Comparison of ENCODE assay signal across 8 mouse cellular contexts in genomic region chr3:27283071-27283713, GRCm38 (mm10). TPM values are rescaled to one million over a fixed set of nuclear protein-coding genes. Genes with fewer than 3 reads are reported as not detected.
DNase-seq lines count a peak whose midpoint lies in the region; ATAC-seq lines count a peak whose summit lies in the region.

No protein-coding gene starts in this region.

- peak overlapping the region; percentile 27 for H3K4me3 ChIP-seq in hindbrain, embryonic 11.5 days (ENCODE audit: low read depth, low read length)
- H3K4me3 ChIP-seq in limb, embryonic 12.5 days (replicated peaks) = peak overlapping the region; percentile 36
- H3K4me3 ChIP-seq in midbrain, embryonic 16.5 days (ENCODE audit: low read depth, low read length) = peak overlapping the region; percentile 34

- H3K9me3 ChIP-seq in hindbrain, embryonic 11.5 days (ENCODE audit: control insufficient read depth, low read length) = no peaks in the 10 kb centered on the region
- no peaks in the 10 kb centered on the region for H3K9me3 ChIP-seq in limb, embryonic 12.5 days
- H3K9me3 ChIP-seq in midbrain, embryonic 16.5 days (replicated peaks; ENCODE audit: control insufficient read depth, low read length, poor library complexity, severe bottlenecking) = no peaks in the 10 kb centered on the region

- peak overlapping the region; percentile 50 for H3K9ac ChIP-seq in hindbrain, embryonic 11.5 days (ENCODE audit: low read depth, low read length)
- peak overlapping the region; percentile 18; the same call in 1 of the 2 replicates for H3K9ac ChIP-seq in limb, embryonic 12.5 days (replicated peaks)
- peak overlapping the region; percentile 53 for H3K9ac ChIP-seq in midbrain, embryonic 16.5 days (ENCODE audit: low read depth, low read length)

- ATAC-seq in hindbrain, embryonic 11.5 days (ENCODE audit: low FRiP score) = peak; percentile 55
- ATAC-seq in limb, embryonic 12.5 days (ENCODE audit: insufficient number of reproducible peaks, insufficient read depth, low FRiP score, low TSS enrichment, low read depth) = no peak
- ATAC-seq in midbrain, embryonic 16.5 days = peak; percentile 76

- WGBS in hindbrain, embryonic 11.5 days = 4% methylated on average over 27 of the region's 27 CpGs
- WGBS in limb, embryonic 12.5 days = 6% methylated on average over 27 of the region's 27 CpGs
- 1% methylated on average over 27 of the region's 27 CpGs for WGBS in midbrain, embryonic 16.5 days

- H3K4me1 ChIP-seq in hindbrain, embryonic 11.5 days (replicated peaks; ENCODE audit: control insufficient read depth, insufficient read depth, low read length) = no peaks in the 10 kb centered on the region; the same call in 1 of the 2 replicates
- H3K4me1 ChIP-seq in limb, embryonic 12.5 days (replicated peaks) = peaks cover 8% of the 10 kb centered on the region
- H3K4me1 ChIP-seq in midbrain, embryonic 16.5 days (ENCODE audit: control insufficient read depth, insufficient read depth, low read length) = peaks cover 13% of the 10 kb centered on the region; the same call in 1 of the 2 replicates

- peak; percentile 20 to 25 for DNase-seq in right cerebral cortex, adult 2 months (ENCODE audit: low spot score in 2 of 2)
- DNase-seq in right cerebral cortex, postnatal 36 days (ENCODE audit: low spot score in 2 of 2) = no peak
- peak; percentile 54 for DNase-seq in embryo, embryonic 9.5 days (ENCODE audit: extremely low spot score)
- DNase-seq in hindbrain, embryonic 11.5 days (ENCODE audit: low spot score) = peak; percentile 51
- DNase-seq in thymus, adult 18-20 months = no peak
- DNase-seq in right cerebral cortex, adult 18-20 months = no peak

- no peak overlapping the region for H3K27ac ChIP-seq in hindbrain, embryonic 11.5 days (ENCODE audit: low read depth, low read length)
- H3K27ac ChIP-seq in limb, embryonic 12.5 days = no peak overlapping the region
- peak overlapping the region; percentile 69 for H3K27ac ChIP-seq in midbrain, embryonic 16.5 days (ENCODE audit: low read length)

- no peaks in the 10 kb centered on the region for H3K36me3 ChIP-seq in hindbrain, embryonic 11.5 days (ENCODE audit: control insufficient read depth, insufficient read depth, low read length)
- H3K36me3 ChIP-seq in limb, embryonic 12.5 days = no peaks in the 10 kb centered on the region
- no peaks in the 10 kb centered on the region for H3K36me3 ChIP-seq in midbrain, embryonic 16.5 days (ENCODE audit: control insufficient read depth, insufficient read depth, low read length)

- peak overlapping the region; percentile 47 for H3K4me2 ChIP-seq in hindbrain, embryonic 11.5 days (replicated peaks; ENCODE audit: low read depth, low read length)
- peak overlapping the region; percentile 59 for H3K4me2 ChIP-seq in limb, embryonic 12.5 days
- H3K4me2 ChIP-seq in midbrain, embryonic 16.5 days (ENCODE audit: low read length) = peak overlapping the region; percentile 87

- H3K27me3 ChIP-seq in hindbrain, embryonic 11.5 days (ENCODE audit: control insufficient read depth, insufficient read depth, low read length) = no peaks in the 10 kb centered on the region
- peaks cover 24% of the 10 kb centered on the region; the same call in 1 of the 2 replicates for H3K27me3 ChIP-seq in limb, embryonic 12.5 days
- H3K27me3 ChIP-seq in midbrain, embryonic 16.5 days (ENCODE audit: control insufficient read depth, insufficient read depth, low read depth, low read length) = no peaks in the 10 kb centered on the region

RNA-seq across cellular contexts. Expression of gene Tnfsf10, which starts 33.6 kb away (rescaled TPM):
- polyA plus RNA-seq in hindbrain, embryonic 11.5 days (2014; fragmentation: Nextera tagmentation; extraction: Ambion mirVana) = not detected in 2 replicates
- polyA plus RNA-seq in limb, embryonic 12.5 days (2016; fragmentation: Nextera tagmentation; extraction: Ambion mirVana) = 0.05 TPM in 2 replicates
- polyA plus RNA-seq in midbrain, embryonic 16.5 days (2015; fragmentation: Nextera tagmentation; extraction: Ambion mirVana) = 0.10 and 0.14 TPM in 2 replicates

Comparison
In these comparisons a context has a peak if more than half of its experiments do, and no peak if none do; other contexts are left out.
1. DNase-seq: peak in right cerebral cortex, adult 2 months (2 of 2), embryo, embryonic 9.5 days (single experiment) and hindbrain, embryonic 11.5 days (single experiment); none in right cerebral cortex, postnatal 36 days (0 of 2), thymus, adult 18-20 months (0 of 2) and right cerebral cortex, adult 18-20 months (single experiment).
2. Peak in every context shown above with its lines, with median percentiles within 50 percentile points of each other: H3K4me2 ChIP-seq, H3K4me3 ChIP-seq and H3K9ac ChIP-seq.